Mouse (Mus musculus): ENCODE data around the gene Sort1. TPM values are rescaled to one million over a fixed set of nuclear protein-coding genes. Genes with fewer than 3 reads are reported as not detected.

Sort1 gene
- total and polyA plus RNA-seq, 2 experiments from 2014 or later, result 7.4 to 33.5 TPM

DNA sequence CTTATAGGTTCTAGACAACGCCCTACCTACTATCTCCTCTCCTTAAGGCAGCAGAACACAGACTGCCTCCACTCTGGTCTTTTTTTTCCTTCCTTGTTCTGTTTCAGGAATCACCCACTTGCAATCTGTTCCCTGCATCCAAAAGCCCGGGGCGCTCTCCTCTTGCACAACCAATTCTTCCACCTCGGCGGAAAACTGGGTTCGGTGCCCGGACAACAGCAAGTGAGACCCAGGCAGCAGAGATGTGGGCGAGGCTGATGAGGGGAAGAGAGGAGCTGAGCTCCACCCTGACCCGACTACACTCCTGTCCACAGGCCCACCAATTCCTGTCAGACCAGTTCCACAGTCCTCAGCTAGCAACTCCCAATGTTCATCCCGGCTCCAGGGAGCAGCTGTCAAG is 102.3 kb downstream of the Sort1 start:
- WGBS, result 94% methylated on average over 10 of the region's 10 CpGs
- TF ChIP-seq EP300 (IDR thresholded peaks at IDR 0.05; ENCODE audit: low read depth) (no peak), CTCF (IDR thresholded peaks at IDR 0.05; ENCODE audit: low read depth) (no peak)
- no peak overlapping the region for H3K27ac ChIP-seq (ENCODE audit: low read depth)

DNA sequence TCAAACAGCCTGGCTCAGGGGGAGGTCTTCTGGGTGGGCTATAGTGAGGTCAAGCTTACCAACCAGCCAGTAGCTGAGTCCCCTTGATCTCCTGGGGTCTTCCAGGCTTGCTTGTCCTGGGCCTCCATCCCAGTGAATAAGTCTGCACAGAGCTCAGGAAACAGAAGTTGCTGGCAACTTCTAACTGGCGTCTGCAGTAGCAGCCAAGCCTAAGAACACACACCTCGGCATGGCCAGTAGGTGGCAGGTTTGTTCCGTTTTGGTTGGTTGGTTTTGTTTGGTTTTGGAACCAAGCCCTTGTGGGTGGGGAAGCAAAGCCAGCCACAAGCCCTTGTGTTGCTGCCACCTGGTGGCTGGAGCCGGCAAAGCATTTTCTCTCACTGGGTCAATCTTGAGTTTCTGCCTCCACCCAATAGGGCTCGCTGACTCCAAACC is 105.2 kb downstream of the Sort1 start:
- ATAC-seq (ENCODE audit: insufficient read depth, low read depth), result peak; percentile 87
- H3K9me3 ChIP-seq (replicated peaks; ENCODE audit: control insufficient read depth, low read length), result no peaks in the 10 kb centered on the region
- 1% methylated on average over 5 of the region's 5 CpGs for WGBS
- H3K9ac ChIP-seq (replicated peaks; ENCODE audit: low read depth, low read length), result no peak overlapping the region
- H3K4me3 ChIP-seq (ENCODE audit: low read depth, low read length), result no peak overlapping the region
- peak; percentile 92 for DNase-seq (ENCODE audit: low spot score)
- H3K27ac ChIP-seq (ENCODE audit: low read depth), result no peak overlapping the region; the same call in 1 of the 2 replicates
- TF ChIP-seq CTCF (IDR thresholded peaks at IDR 0.05; ENCODE audit: low read depth) (peak; percentile 99), EP300 (IDR thresholded peaks at IDR 0.05; ENCODE audit: low read depth) (no peak)
- peak overlapping the region; percentile 42; the same call in 1 of the 2 replicates for H3K4me2 ChIP-seq (ENCODE audit: low read depth, low read length)
- H3K4me1 ChIP-seq (ENCODE audit: control insufficient read depth, insufficient read depth), result peaks cover 2% of the 10 kb centered on the region; the same call in 1 of the 2 replicates
- H3K27me3 ChIP-seq (ENCODE audit: control insufficient read depth, insufficient read depth, low read length), result no peaks in the 10 kb centered on the region
- no peaks in the 10 kb centered on the region; the same call in 1 of the 2 replicates for H3K36me3 ChIP-seq (replicated peaks; ENCODE audit: control insufficient read depth, insufficient read depth, low read length)

More for the DNA sequence above, 102.3 kb downstream of the Sort1 start:
- no peak overlapping the region for H3K9ac ChIP-seq (replicated peaks; ENCODE audit: low read depth, low read length)
- no peak overlapping the region for H3K4me2 ChIP-seq (ENCODE audit: low read depth, low read length)
- H3K9me3 ChIP-seq (replicated peaks; ENCODE audit: control insufficient read depth, low read length), result no peaks in the 10 kb centered on the region
- no peak for DNase-seq (ENCODE audit: low spot score)
- no peaks in the 10 kb centered on the region; the same call in 1 of the 2 replicates for H3K36me3 ChIP-seq (replicated peaks; ENCODE audit: control insufficient read depth, insufficient read depth, low read length)
- no peak overlapping the region for H3K4me3 ChIP-seq (ENCODE audit: low read depth, low read length)
- no peak for ATAC-seq (ENCODE audit: insufficient read depth, low read depth)
- H3K27me3 ChIP-seq (ENCODE audit: control insufficient read depth, insufficient read depth, low read length), result no peaks in the 10 kb centered on the region
- H3K4me1 ChIP-seq (ENCODE audit: control insufficient read depth, insufficient read depth), result peaks cover 16% of the 10 kb centered on the region

DNA sequence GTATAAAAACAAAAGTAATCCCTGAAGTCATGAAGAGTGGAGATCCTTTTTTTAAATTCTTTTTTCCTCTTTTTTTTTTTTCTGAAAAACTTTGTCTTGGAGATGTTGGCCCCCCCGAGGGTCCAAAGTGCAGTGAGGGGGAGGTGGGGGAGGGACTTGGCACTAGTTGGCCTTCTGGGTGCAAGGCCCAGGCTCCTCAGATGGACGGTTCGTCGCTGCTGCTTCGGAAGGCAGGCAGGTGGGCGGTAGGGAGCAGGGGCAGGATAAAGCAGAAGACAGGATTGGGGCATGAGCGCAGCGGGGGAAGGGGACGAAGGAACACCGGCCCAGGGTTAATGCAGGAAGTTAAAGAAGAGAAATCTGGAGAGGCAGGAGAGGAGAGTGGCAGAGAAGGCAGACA is 108.4 kb downstream of the Sort1 start:
- H3K4me1 ChIP-seq (ENCODE audit: control insufficient read depth, insufficient read depth), result no peaks in the 10 kb centered on the region
- H3K27me3 ChIP-seq (ENCODE audit: control insufficient read depth, insufficient read depth, low read length), result no peaks in the 10 kb centered on the region
- WGBS, result 29% methylated on average over 10 of the region's 10 CpGs
- DNase-seq (ENCODE audit: low spot score) (no peak), ATAC-seq (ENCODE audit: insufficient read depth, low read depth) (no peak)
- H3K9ac ChIP-seq (replicated peaks; ENCODE audit: low read depth, low read length), result no peak overlapping the region
- H3K27ac ChIP-seq (ENCODE audit: low read depth), result no peak overlapping the region
- H3K36me3 ChIP-seq (replicated peaks; ENCODE audit: control insufficient read depth, insufficient read depth, low read length), result no peaks in the 10 kb centered on the region; the same call in 1 of the 2 replicates
- no peak overlapping the region for H3K4me3 ChIP-seq (ENCODE audit: low read depth, low read length)
- 0 out of 2 replicates have a peak overlapping the region, but pooled peaks have one; percentile 6 for H3K4me2 ChIP-seq (ENCODE audit: low read depth, low read length)
- no peaks in the 10 kb centered on the region for H3K9me3 ChIP-seq (replicated peaks; ENCODE audit: control insufficient read depth, low read length)
- no peak for TF ChIP-seq EP300 (IDR thresholded peaks at IDR 0.05; ENCODE audit: low read depth)
- no peak for TF ChIP-seq CTCF (IDR thresholded peaks at IDR 0.05; ENCODE audit: low read depth)

DNA sequence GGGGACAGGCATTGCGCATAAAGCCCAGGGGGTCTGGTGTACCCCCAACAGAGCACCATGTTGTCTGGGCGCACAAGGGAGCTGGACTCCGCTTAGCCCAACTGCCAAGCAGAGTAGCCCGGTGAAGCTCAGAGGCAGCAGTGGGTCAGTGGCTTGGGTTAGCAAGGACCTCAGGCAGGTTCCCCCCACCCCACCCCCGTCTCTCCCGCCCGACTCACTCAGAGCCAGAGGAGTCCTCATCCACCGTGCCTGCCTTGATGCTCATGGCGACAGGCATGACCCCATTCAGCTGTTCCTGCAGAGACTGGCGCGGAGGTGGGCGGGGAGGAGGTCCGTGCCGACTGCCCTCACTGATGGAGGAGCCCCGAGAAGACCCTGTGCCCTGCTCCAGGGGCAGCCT is 108.9 kb downstream of the Sort1 start:
- Histone ChIP-seq H3K9me3 (replicated peaks; ENCODE audit: control insufficient read depth, low read length) (no peaks in the 10 kb centered on the region), H3K4me1 (ENCODE audit: control insufficient read depth, insufficient read depth) (no peaks in the 10 kb centered on the region), H3K4me2 (ENCODE audit: low read depth, low read length) (no peak overlapping the region), H3K27ac (ENCODE audit: low read depth) (no peak overlapping the region), H3K4me3 (ENCODE audit: low read depth, low read length) (no peak overlapping the region), H3K9ac (replicated peaks; ENCODE audit: low read depth, low read length) (no peak overlapping the region), H3K36me3 (replicated peaks; ENCODE audit: control insufficient read depth, insufficient read depth, low read length) (no peaks in the 10 kb centered on the region), H3K27me3 (ENCODE audit: control insufficient read depth, insufficient read depth, low read length) (no peaks in the 10 kb centered on the region)
- TF ChIP-seq EP300 (IDR thresholded peaks at IDR 0.05; ENCODE audit: low read depth), result no peak
- no peak for TF ChIP-seq CTCF (IDR thresholded peaks at IDR 0.05; ENCODE audit: low read depth)
- DNase-seq (ENCODE audit: low spot score), result no peak
- 53% methylated on average over 15 of the region's 15 CpGs for WGBS
- ATAC-seq (ENCODE audit: insufficient read depth, low read depth), result no peak

DNA sequence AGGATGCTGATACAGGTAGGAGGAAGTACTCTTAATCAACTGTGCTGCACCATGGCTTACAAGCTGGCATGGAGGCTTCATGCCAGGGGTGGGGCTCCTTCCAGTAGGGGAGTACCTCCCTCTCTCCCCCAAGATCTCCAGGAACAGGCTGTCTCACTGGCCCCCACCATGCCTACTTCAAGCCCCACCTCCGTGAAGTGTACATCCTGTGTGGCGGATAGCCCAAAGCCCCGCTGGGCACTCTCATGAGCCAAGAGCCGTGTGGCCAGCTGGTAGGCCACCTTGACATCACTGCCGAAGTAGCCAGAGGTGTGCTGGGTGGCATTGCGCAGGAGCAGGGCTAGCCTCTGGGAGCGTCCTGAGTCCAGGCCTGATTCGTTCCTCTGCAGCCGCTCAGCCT is 114.4 kb downstream of the Sort1 start:
- Histone ChIP-seq H3K27ac (ENCODE audit: low read depth) (no peak overlapping the region), H3K36me3 (replicated peaks; ENCODE audit: control insufficient read depth, insufficient read depth, low read length) (no peaks in the 10 kb centered on the region), H3K4me2 (ENCODE audit: low read depth, low read length) (no peak overlapping the region), H3K4me1 (ENCODE audit: control insufficient read depth, insufficient read depth) (no peaks in the 10 kb centered on the region), H3K9me3 (replicated peaks; ENCODE audit: control insufficient read depth, low read length) (no peaks in the 10 kb centered on the region), H3K27me3 (ENCODE audit: control insufficient read depth, insufficient read depth, low read length) (no peaks in the 10 kb centered on the region), H3K9ac (replicated peaks; ENCODE audit: low read depth, low read length) (no peak overlapping the region), H3K4me3 (ENCODE audit: low read depth, low read length) (no peak overlapping the region)
- no peak for DNase-seq (ENCODE audit: low spot score)
- ATAC-seq (ENCODE audit: insufficient read depth, low read depth), result no peak
- 81% methylated on average over 9 of the region's 9 CpGs for WGBS
- no peak for TF ChIP-seq CTCF (IDR thresholded peaks at IDR 0.05; ENCODE audit: low read depth)
- TF ChIP-seq EP300 (IDR thresholded peaks at IDR 0.05; ENCODE audit: low read depth), result no peak

DNA sequence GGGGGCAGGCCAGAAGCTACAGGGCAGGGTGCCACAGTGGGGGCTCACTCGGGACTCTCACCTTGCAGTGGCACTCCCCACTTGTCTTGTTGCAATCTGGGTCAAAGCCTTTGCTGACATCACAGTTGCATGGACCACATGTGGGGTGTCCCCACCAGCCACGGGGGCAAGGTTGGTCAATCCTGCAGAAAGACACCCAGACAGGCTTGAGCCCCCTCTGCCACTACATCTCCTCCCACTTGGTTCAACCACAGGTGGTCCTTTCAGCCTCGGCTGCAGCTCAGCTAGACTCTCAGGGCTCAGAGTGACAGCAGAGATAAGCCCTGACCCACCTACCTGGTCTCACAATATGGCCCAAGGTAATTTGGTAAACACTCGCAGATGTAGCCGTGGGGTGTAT is 116.6 kb downstream of the Sort1 start:
- WGBS, result 69% methylated on average over 5 of the region's 5 CpGs
- Histone ChIP-seq H3K27ac (ENCODE audit: low read depth) (no peak overlapping the region), H3K27me3 (ENCODE audit: control insufficient read depth, insufficient read depth, low read length) (no peaks in the 10 kb centered on the region), H3K4me1 (ENCODE audit: control insufficient read depth, insufficient read depth) (no peaks in the 10 kb centered on the region), H3K9me3 (replicated peaks; ENCODE audit: control insufficient read depth, low read length) (no peaks in the 10 kb centered on the region), H3K36me3 (replicated peaks; ENCODE audit: control insufficient read depth, insufficient read depth, low read length) (no peaks in the 10 kb centered on the region), H3K4me2 (ENCODE audit: low read depth, low read length) (no peak overlapping the region), H3K9ac (replicated peaks; ENCODE audit: low read depth, low read length) (no peak overlapping the region), H3K4me3 (ENCODE audit: low read depth, low read length) (no peak overlapping the region)
- TF ChIP-seq CTCF (IDR thresholded peaks at IDR 0.05; ENCODE audit: low read depth) (no peak), EP300 (IDR thresholded peaks at IDR 0.05; ENCODE audit: low read depth) (no peak)
- DNase-seq (ENCODE audit: low spot score) (no peak), ATAC-seq (ENCODE audit: insufficient read depth, low read depth) (no peak)

All from heart, postnatal 0 days (tissue).